Mouse (Mus musculus) layer of hippocampus, adult 2 months (tissue): ENCODE measurements around the gene Arid3c. TPM values are rescaled to one million over a fixed set of nuclear protein-coding genes. Genes with fewer than 3 reads are reported as not detected.
"Not testable (repeated sequence)": the region's sequence is repeated elsewhere in the genome, so short reads cannot be mapped to it uniquely, and the experiment has no call there.

Source experiments
- DNase-seq, 2 experiments: peaks; one replicate each; pipeline ENCODE4 v3.0.0; 2022; ENCODE audit warnings: low spot score in 2 of 2
- H3K27ac ChIP-seq: fragments of 200-600 bp; 2 replicates; pipeline ENCODE4 v1.8.1; 2022
- H3K4me3 ChIP-seq: fragments of 200-600 bp; 2 replicates; pipeline ENCODE4 v1.8.1; 2022; ENCODE audit warnings: mild to moderate bottlenecking
- CTCF ChIP-seq: fragments of 200-600 bp; conservative IDR thresholded peaks from 2 replicates; pipeline ENCODE4 v1.8.1; 2022; ENCODE audit warnings: antibody characterized with exemption, mild to moderate bottlenecking, moderate library complexity
- long read RNA-seq, 2 experiments: library from polyadenylated mRNA; stranded (forward); transcript quantifications; one replicate each; pipeline ENCODE4 v2.0.0; 2021; ENCODE audit warnings: borderline mapping rate in 2 of 2
- total RNA-seq, 2 experiments: library from RNA; stranded (reverse); gene quantifications; 2 replicates each; pipeline ENCODE4 v1.2.3; 2021

Gene Arid3c
- not detected for total RNA-seq
- long read RNA-seq, experiment 1: 0 reads
- long read RNA-seq, experiment 2: 0 reads

DNA sequence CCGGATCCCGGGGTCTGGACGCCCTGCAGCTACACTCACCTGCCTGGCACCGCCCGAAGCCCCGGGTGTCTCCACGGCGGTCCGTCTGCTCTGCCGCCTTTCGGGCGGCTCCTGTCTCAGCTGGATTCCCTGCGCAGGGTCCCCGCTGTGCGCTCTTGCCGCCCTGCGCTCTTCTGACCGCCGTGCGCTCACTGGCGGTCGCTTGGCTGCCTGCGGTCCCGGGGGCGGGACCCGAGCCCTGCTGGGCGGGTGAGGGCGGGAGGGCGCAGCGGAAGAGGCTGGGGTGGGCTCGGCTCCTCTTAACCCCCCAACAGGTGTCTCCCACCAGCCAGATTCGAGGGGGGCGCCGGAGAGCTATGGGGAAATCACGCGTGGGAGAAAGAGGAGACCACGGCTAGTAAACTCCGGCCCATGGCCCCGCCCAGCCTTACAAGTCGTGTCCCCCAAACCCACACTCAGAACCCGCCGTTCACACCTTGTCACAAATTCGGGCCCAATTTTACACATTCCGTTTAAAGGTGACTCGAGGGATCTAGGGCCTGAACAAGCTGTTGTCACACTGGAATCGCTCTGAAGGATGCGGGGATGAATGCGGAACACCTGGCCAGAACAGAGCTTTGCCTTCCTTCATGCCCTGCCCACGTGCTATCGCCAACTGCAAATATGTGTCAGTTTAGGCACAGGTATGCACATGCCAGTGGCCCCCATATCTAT is at the start of gene Arid3c:
Gene Arid3c, minus strand, starts transcription at position 91 of the 714 bp plus-strand sequence.
- Histone ChIP-seq H3K27ac (no peak within 1 kb of the TSS), H3K4me3 (peak within 1 kb of the TSS; percentile 41)
- DNase-seq: no peak
- no peak for TF ChIP-seq CTCF

DNA sequence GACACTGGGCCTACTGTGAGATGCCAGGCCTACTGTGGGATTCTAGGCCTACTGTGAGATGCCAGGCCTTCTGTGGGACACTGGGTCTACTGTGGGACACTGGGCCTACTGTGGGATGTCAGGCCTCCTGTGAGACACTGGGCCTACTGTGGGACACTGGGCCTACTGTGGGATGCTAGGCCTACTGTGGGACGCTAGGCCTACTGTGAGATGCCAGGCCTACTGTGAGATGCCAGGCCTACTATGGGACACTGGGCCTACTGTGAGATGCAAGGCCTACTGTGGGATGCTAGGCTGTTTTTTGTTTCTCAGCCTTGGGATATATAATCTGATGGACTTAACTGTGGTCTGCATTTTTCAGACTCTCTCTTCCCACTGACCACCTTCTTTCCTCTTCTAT is 44.9 kb upstream of the Arid3c start:
- not testable (repeated sequence) for H3K4me3 ChIP-seq, DNase-seq, H3K27ac ChIP-seq

DNA sequence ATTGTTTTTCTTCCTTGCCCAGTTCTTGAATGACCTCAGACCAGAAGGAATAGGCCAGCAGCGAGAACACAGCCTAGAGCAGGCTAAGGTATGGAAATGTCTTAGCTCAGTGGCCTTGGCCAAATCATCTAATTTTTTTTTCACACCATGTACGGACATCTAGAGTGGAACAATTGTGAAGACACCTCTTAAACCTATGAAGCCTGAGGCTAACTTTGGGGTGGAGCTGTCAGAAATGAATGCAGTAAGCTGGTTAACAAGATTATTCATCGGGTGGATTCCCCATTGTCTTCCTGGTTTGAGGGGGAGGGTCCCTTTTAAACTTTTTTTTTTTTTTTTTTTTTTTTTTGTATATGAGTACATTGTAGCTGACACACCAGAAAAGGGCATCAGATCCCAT is 43.6 kb upstream of the Arid3c start:
- peak overlapping the region; percentile 60; the same call in 1 of the 2 replicates for H3K4me3 ChIP-seq
- not testable (repeated sequence) for DNase-seq

DNA sequence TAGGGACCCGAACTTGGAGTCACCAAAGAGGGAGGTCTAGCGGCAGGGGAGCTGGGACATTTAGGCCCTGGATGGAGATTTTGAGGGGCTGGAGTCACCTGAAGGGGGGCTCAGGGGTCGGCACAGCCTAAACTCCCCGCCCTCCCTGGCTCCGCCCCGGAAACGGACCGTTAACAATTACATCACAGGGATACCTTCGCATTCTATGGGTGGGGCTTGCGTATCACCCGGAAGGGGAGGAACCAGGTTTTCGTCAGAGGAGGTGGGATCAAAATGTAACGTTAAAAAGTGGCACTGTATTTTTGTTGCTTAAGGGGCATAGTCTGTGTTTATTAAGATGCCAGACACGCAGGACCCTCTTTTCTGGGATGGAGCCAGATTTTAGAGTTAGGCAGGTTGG is 43.1 kb upstream of the Arid3c start, which contains the start of gene Ccl27a:
Gene Ccl27a, minus strand, starts transcription at position 246 of the 400 bp plus-strand sequence.
- H3K27ac ChIP-seq: peak within 1 kb of the TSS; percentile 79
- peak within 1 kb of the TSS; percentile 60 for H3K4me3 ChIP-seq
- DNase-seq: peak; percentile 82 to 90

More for the DNA sequence above, 43.6 kb upstream of the Arid3c start:
- H3K27ac ChIP-seq: peak overlapping the region; percentile 73

DNA sequence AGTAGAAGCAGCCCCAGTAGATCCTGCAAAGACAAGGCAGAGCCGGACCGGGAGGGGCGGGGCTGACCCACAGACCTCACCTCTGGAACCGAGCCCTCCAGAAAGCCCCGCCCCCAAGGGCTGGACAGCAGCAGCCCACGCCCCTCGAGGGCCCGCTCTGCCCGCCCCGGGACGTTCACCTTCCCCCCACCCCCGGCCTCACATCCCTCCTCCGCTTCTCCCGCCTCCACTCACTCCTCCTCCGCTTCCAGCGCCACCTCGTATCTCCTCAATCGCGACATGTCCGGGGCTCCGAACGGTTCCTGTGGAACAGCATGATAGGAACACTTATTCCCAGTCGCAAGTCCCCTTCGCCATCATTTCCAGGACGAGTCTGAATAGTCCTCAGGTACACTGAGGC is 42.6 kb upstream of the Arid3c start:
- not testable (repeated sequence) for DNase-seq

DNA sequence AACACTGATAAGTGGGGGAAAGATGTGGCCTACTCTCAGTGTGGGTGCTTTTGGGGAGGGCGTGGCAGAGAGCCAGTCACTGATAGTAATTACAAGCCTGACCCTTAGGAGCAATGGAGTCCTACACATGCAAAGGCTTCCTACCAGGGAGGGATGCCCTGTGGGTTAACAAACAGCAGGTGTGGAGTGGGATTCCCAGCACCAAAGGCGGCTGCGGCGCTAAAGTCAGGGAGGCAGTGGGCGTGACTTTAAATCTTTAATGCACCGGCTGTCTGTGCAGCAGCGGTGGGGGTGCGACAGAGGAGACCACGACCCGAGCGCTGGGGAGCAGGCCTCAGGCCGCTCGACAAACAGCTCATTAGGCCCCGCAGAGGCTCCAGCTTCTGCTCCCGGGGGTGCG is 42.0 kb upstream of the Arid3c start:
- H3K4me3 ChIP-seq: peak overlapping the region; percentile 47; the same call in 1 of the 2 replicates
- not testable (repeated sequence) for H3K27ac ChIP-seq, DNase-seq

More for the DNA sequence above, 42.6 kb upstream of the Arid3c start:
- Histone ChIP-seq H3K27ac (peak overlapping the region; percentile 79), H3K4me3 (peak overlapping the region; percentile 60)

DNA sequence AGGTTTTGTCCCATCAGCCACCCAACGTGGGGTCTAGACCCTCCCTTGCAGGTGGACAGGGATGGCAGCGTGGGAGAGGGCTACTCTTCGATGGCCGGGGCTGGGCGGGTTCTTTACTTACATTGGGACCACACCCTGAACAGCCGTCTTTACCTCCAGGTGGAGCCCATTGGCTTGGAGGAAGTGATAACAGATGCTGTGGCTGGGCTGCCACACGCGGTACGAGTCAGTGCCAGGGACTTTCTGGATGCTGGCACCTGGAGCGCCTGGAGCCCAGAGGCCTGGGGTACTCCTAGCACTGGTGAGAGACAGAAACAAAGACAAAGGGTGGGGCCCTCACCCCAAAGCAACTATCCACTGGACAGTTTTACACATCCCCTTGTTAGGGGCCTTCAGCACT is 36.4 kb upstream of the Arid3c start:
- DNase-seq, H3K4me3 ChIP-seq, H3K27ac ChIP-seq: not testable (repeated sequence)

DNA sequence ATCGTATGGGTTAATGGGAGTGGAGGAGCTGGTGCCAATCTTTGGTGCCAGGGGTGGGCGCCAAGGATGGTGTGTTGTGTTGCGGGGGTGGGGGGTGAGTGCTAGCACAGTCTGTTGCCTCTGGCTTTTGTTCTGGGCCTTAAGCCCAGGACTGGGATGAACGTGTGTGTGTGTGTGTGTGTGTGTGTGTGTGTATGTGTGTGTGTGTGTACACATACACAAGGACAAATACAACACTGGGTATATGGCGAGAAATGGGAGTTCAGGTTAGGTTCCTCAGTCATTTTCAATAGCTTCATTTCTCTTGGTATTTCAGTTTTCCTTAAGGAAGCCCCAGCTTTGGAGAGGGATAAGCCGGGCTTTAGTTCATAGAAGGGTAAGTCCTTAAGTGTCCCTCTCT is 32.2 kb upstream of the Arid3c start:
- not testable (repeated sequence) for DNase-seq, H3K4me3 ChIP-seq
- H3K27ac ChIP-seq: peak overlapping the region; percentile 88

DNA sequence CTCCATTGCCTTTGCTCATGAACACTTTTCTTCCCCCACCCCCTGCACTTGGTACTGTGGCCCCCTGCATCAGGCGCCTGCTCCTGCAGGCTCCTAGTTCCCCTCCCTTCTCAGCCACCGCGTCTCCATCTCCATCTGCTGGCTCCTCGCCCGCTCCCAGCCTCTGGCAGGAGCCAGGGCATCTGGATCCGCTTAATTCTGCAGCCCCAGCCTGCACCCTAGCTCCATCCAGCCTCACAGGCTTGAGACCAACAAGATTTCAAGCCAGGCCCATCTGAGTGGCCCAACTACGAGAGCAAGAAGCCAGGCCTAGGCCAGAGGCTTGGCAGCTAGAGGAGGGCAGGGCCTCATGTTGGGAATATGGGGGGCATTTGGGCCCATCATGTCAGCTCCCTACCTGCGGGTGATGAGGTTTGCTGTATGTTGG is 31.8 kb upstream of the Arid3c start:
- H3K4me3 ChIP-seq, DNase-seq: not testable (repeated sequence)
- H3K27ac ChIP-seq: peak overlapping the region; percentile 88

DNA sequence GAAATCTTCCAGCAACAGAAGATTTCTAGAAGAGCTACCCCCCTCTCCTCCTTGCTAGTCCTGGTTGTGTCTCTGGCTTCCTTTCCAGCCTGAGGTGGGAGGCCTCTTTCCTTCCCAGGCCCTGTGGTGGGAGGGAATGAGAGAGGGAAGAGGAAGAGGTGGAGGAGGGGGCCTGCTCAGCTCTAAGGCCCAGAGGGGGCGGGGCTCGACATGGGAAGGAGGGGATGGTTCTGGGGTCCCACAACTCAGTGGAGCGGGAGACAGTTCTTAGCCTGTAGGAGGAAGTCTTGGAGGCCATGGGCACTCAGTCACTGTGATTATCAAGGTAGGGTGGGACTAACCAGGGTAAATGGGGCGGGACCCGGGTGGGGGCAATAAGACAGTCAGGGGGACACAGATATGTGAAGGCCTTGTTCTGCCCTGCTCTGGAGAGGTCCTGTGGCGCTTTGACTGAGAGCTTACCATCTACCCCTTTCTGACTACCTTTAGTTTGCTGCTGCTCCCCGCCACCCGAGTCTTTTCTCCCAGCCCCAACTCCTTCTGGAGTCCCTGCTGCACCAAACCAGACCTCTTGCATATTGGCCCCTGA is 31.3 kb upstream of the Arid3c start:
- no peak for TF ChIP-seq CTCF
- Histone ChIP-seq H3K27ac (peak overlapping the region; percentile 88), H3K4me3 (no peak overlapping the region)
- DNase-seq: no peak

DNA sequence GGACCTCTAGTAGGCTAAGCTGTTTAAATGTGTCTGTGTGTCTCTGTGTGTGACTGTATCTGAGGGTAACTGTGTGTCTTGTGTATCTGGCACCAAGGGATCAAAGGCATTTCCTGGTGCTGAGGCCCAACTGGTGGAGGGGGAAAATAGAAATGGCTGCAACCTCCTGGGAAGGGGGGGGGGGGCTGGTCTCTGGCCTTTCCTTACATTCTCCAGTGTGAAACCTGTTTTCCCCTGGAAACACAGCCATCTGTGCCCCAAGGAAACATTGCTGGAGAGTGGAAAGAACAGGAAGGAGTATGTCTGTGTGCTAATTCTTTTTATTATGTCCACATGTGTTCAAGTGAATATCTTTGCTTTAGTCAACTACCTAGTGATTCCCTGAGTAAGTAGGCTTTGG is 30.7 kb upstream of the Arid3c start:
- no peak for TF ChIP-seq CTCF
- Histone ChIP-seq H3K4me3 (no peak overlapping the region), H3K27ac (peak overlapping the region; percentile 88)
- no peak for DNase-seq

DNA sequence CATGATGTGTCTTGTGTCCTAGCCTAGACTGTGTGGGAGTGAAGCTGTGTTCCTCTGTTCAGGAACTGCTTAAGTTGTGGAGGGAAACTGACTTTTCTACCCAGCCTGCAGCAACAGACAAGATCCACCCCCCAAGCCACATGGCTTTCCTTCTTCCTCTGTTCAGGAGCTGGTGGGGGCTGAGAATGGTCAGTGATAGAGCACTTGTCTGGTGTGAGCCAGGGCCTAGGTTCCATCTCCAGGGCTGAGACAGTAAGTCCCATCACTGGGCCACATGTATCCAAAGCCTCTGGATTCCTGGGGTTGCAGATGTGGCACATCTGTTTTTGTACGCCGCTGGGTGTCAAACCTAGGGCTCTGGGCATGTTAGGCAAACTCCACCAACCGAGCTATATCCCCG is 30.0 kb upstream of the Arid3c start:
- TF ChIP-seq CTCF: no peak
- H3K4me3 ChIP-seq: peak overlapping the region; percentile 50
- peak overlapping the region; percentile 88 for H3K27ac ChIP-seq
- no peak for DNase-seq

DNA sequence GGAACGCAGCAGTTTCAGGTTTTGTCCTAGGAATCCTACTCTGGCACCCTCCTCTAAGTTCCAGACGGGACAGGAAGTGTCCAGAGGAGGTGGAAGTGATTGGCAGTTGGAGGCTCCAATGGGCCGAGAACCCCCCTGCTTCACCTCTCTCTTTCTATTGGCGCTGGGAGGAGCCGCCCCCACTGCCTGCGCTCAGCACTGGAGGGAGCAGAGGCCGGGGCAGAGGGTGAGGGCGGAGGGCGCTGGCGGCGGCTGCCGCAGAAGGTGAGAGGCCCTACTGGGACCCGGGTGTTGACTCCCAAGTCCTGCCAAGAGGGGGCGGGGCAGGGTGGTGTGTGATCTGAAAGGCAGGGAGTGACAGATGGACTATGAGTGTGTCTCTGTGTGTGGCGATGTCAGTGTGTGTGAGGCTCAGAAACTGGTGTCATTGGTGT is 29.4 kb upstream of the Arid3c start:
- peak; percentile 18; the same call in 1 of the 2 replicates for TF ChIP-seq CTCF
- peak overlapping the region; percentile 88 for H3K27ac ChIP-seq
- H3K4me3 ChIP-seq: peak overlapping the region; percentile 50
- DNase-seq: peak; percentile 66 to 68
